Comparison of ENCODE assay signal across 8 mouse cellular contexts in genomic region chr6:124492842-124493561, GRCm38 (mm10). TPM values are rescaled to one million over a fixed set of nuclear protein-coding genes. Genes with fewer than 3 reads are reported as not detected.
DNase-seq lines count a peak whose midpoint lies in the region; ATAC-seq and TF ChIP-seq lines count a peak whose summit lies in the region.

C1rl (plus strand) TSS chr6:124493113.

- H3K4me3 ChIP-seq in ES-Bruce4 (ENCODE audit: low read depth, low read length) = peak within 1 kb of the TSS; percentile 4; the same call in 1 of the 2 replicates
- H3K4me3 ChIP-seq in forebrain, embryonic 14.5 days (ENCODE audit: low read depth, low read length) = no peak within 1 kb of the TSS
- peak within 1 kb of the TSS; percentile 15 for H3K4me3 ChIP-seq in liver, embryonic 16.5 days (ENCODE audit: low read depth, low read length)
- no peak within 1 kb of the TSS for H3K4me3 ChIP-seq in neural tube, embryonic 11.5 days (ENCODE audit: low read depth, low read length)
- H3K4me3 ChIP-seq in stomach, embryonic 16.5 days (replicated peaks; ENCODE audit: low read length) = no peak within 1 kb of the TSS

- TF ChIP-seq EP300 in ES-Bruce4 (IDR thresholded peaks at IDR 0.05; ENCODE audit: insufficient read depth, low read depth, low read length) = 0 out of 2 replicates have a peak, but pooled peaks have one; percentile 9

- H3K27ac ChIP-seq in ES-Bruce4 (ENCODE audit: insufficient read depth, low read length) = no peak within 1 kb of the TSS
- H3K27ac ChIP-seq in forebrain, embryonic 14.5 days (ENCODE audit: low read depth, low read length) = no peak within 1 kb of the TSS
- H3K27ac ChIP-seq in liver, embryonic 16.5 days (ENCODE audit: low read length) = peak within 1 kb of the TSS; percentile 80
- no peak within 1 kb of the TSS for H3K27ac ChIP-seq in neural tube, embryonic 11.5 days (ENCODE audit: low read depth, low read length)
- peak within 1 kb of the TSS; percentile 31; the same call in 1 of the 2 replicates for H3K27ac ChIP-seq in stomach, embryonic 16.5 days (ENCODE audit: low read length)

- 64% methylated on average over 4 of the region's 4 CpGs for WGBS in forebrain, embryonic 14.5 days
- 2% methylated on average over 4 of the region's 4 CpGs for WGBS in liver, embryonic 16.5 days (ENCODE audit: insufficient replicate concordance)
- WGBS in neural tube, embryonic 11.5 days = 41% methylated on average over 2 of the region's 4 CpGs
- 13% methylated on average over 4 of the region's 4 CpGs for WGBS in stomach, embryonic 16.5 days

- no peaks in the 10 kb centered on the region; the same call in 1 of the 2 replicates for H3K9me3 ChIP-seq in ES-Bruce4 (replicated peaks; ENCODE audit: control insufficient read depth, insufficient read depth, low read length, poor library complexity, severe bottlenecking)
- H3K9me3 ChIP-seq in forebrain, embryonic 14.5 days (replicated peaks; ENCODE audit: control insufficient read depth, low read length) = no peaks in the 10 kb centered on the region
- no peaks in the 10 kb centered on the region for H3K9me3 ChIP-seq in liver, embryonic 16.5 days (replicated peaks; ENCODE audit: control insufficient read depth, low read length)
- no peaks in the 10 kb centered on the region for H3K9me3 ChIP-seq in neural tube, embryonic 11.5 days (ENCODE audit: control insufficient read depth, low read length)
- H3K9me3 ChIP-seq in stomach, embryonic 16.5 days (replicated peaks; ENCODE audit: control insufficient read depth, low read length) = no peaks in the 10 kb centered on the region

- intact Hi-C loops in heart, postnatal 10 days (cut with DNase I) = loop anchor here (10.0 kb wide), 1 partner anchor 262 kb away; the partner anchor contains the start of genes Atn1 and Gm45234

- H3K4me2 ChIP-seq in forebrain, embryonic 14.5 days (ENCODE audit: low read length) = no peak within 1 kb of the TSS
- H3K4me2 ChIP-seq in liver, embryonic 16.5 days (ENCODE audit: low read depth, low read length) = peak within 1 kb of the TSS; percentile 43
- no peak within 1 kb of the TSS for H3K4me2 ChIP-seq in neural tube, embryonic 11.5 days (ENCODE audit: low read depth)
- no peak within 1 kb of the TSS for H3K4me2 ChIP-seq in stomach, embryonic 16.5 days (ENCODE audit: low read depth, low read length)

- TF ChIP-seq CTCF in ES-Bruce4 (IDR thresholded peaks at IDR 0.05; ENCODE audit: low read depth, low read length) = peak; percentile 49

- no peaks in the 10 kb centered on the region for H3K36me3 ChIP-seq in ES-Bruce4 (ENCODE audit: control insufficient read depth, insufficient read depth, low read length, poor library complexity, severe bottlenecking)
- no peaks in the 10 kb centered on the region for H3K36me3 ChIP-seq in forebrain, embryonic 14.5 days (ENCODE audit: control insufficient read depth, insufficient read depth, low read length)
- H3K36me3 ChIP-seq in liver, embryonic 16.5 days (ENCODE audit: control insufficient read depth, insufficient read depth) = no peaks in the 10 kb centered on the region; the same call in 1 of the 2 replicates
- no peaks in the 10 kb centered on the region for H3K36me3 ChIP-seq in neural tube, embryonic 11.5 days (ENCODE audit: control insufficient read depth, insufficient read depth, low read length)
- no peaks in the 10 kb centered on the region for H3K36me3 ChIP-seq in stomach, embryonic 16.5 days (ENCODE audit: control insufficient read depth, insufficient read depth, low read length)

- TF ChIP-seq POLR2A in ES-Bruce4 (IDR thresholded peaks at IDR 0.05; ENCODE audit: insufficient read depth, low read length) = no peak

- peak within 1 kb of the TSS; percentile 7; the same call in 1 of the 2 replicates for H3K9ac ChIP-seq in ES-Bruce4 (ENCODE audit: low read depth, poor library complexity, severe bottlenecking)
- no peak within 1 kb of the TSS for H3K9ac ChIP-seq in forebrain, embryonic 14.5 days (ENCODE audit: low read length)
- peak within 1 kb of the TSS; percentile 34 for H3K9ac ChIP-seq in liver, embryonic 16.5 days (ENCODE audit: low read depth, low read length)
- no peak within 1 kb of the TSS for H3K9ac ChIP-seq in neural tube, embryonic 11.5 days (ENCODE audit: low read length)
- no peak within 1 kb of the TSS; the same call in 1 of the 2 replicates for H3K9ac ChIP-seq in stomach, embryonic 16.5 days (ENCODE audit: low read length)

- H3K27me3 ChIP-seq in ES-Bruce4 (ENCODE audit: control insufficient read depth, insufficient read depth, low read length, poor library complexity, severe bottlenecking) = no peaks in the 10 kb centered on the region
- H3K27me3 ChIP-seq in forebrain, embryonic 14.5 days (replicated peaks; ENCODE audit: control insufficient read depth, insufficient read depth, low read length) = no peaks in the 10 kb centered on the region
- H3K27me3 ChIP-seq in liver, embryonic 16.5 days (ENCODE audit: control insufficient read depth, insufficient read depth, low read depth, low read length) = no peaks in the 10 kb centered on the region
- no peaks in the 10 kb centered on the region for H3K27me3 ChIP-seq in neural tube, embryonic 11.5 days (ENCODE audit: control insufficient read depth, insufficient read depth, low read length)
- no peaks in the 10 kb centered on the region for H3K27me3 ChIP-seq in stomach, embryonic 16.5 days (ENCODE audit: control insufficient read depth, insufficient read depth, low read length)

- no peaks in the 10 kb centered on the region for H3K4me1 ChIP-seq in ES-Bruce4 (ENCODE audit: control insufficient read depth, insufficient read depth, low read length)
- H3K4me1 ChIP-seq in forebrain, embryonic 14.5 days (ENCODE audit: control insufficient read depth, insufficient read depth, low read length) = no peaks in the 10 kb centered on the region
- H3K4me1 ChIP-seq in liver, embryonic 16.5 days (ENCODE audit: control insufficient read depth, low read depth, low read length) = peaks cover 15% of the 10 kb centered on the region
- H3K4me1 ChIP-seq in neural tube, embryonic 11.5 days (ENCODE audit: control insufficient read depth, insufficient read depth, low read length) = no peaks in the 10 kb centered on the region
- H3K4me1 ChIP-seq in stomach, embryonic 16.5 days (ENCODE audit: control insufficient read depth, insufficient read depth, low read length) = 0 out of 2 replicates have a peak, but pooled peaks cover 3% of the 10 kb centered on the region

- DNase-seq in forebrain, embryonic 14.5 days (ENCODE audit: low spot score) = peak; percentile 67
- peak; percentile 87 to 90 for DNase-seq in heart, postnatal 10 days
- DNase-seq in kidney, postnatal 36 days = peak; percentile 92
- DNase-seq in neural tube, embryonic 11.5 days (ENCODE audit: low spot score) = peak; percentile 72

- ATAC-seq in cerebellum, adult (ENCODE audit: insufficient number of reproducible peaks, low FRiP score, low TSS enrichment) = peak; percentile 66
- ATAC-seq in forebrain, embryonic 14.5 days = peak; percentile 71
- ATAC-seq in liver, embryonic 16.5 days (ENCODE audit: low read depth) = peak; percentile 88
- ATAC-seq in neural tube, embryonic 11.5 days (ENCODE audit: insufficient read depth, low FRiP score, low TSS enrichment) = peak; percentile 60
- peak; percentile 93 for ATAC-seq in stomach, embryonic 16.5 days (ENCODE audit: insufficient read depth, low FRiP score)

RNA-seq across cellular contexts. Expression of gene C1rl, which starts in this region (rescaled TPM):
- polyA plus RNA-seq in ES-Bruce4 (2011; ENCODE audit: insufficient read depth, insufficient read length, low read depth, missing spikeins) = 0.79 and 1.3 TPM in 2 replicates
- polyA plus RNA-seq in forebrain, embryonic 14.5 days (2014; fragmentation: Nextera tagmentation; extraction: Ambion mirVana) = 0.17 and 0.27 TPM in 2 replicates
- 1 to 10 TPM in 1 of 2 experiments, under 1 TPM in 1; 0.84 to 1.1 TPM for total RNA-seq in heart, postnatal 10 days (2021)
- 14.1 and 15.8 TPM in 2 replicates for polyA plus RNA-seq in liver, embryonic 16.5 days (2015; fragmentation: Nextera tagmentation; extraction: Ambion mirVana)
- 0.12 and 0.17 TPM in 2 replicates for polyA plus RNA-seq in neural tube, embryonic 11.5 days (2014; fragmentation: Nextera tagmentation; extraction: Ambion mirVana)
- polyA plus RNA-seq in stomach, embryonic 16.5 days (2015; fragmentation: Nextera tagmentation; extraction: Ambion mirVana) = 1.6 and 1.7 TPM in 2 replicates

Comparison
In these comparisons a context has a peak if more than half of its experiments do, and no peak if none do; other contexts are left out.
1. Peak in DNase-seq and ATAC-seq in forebrain, embryonic 14.5 days; RNA of the gene not detected or under 1 TPM.
2. Peak in DNase-seq and ATAC-seq in neural tube, embryonic 11.5 days; RNA of the gene not detected or under 1 TPM.
3. H3K27ac ChIP-seq: peak in liver, embryonic 16.5 days (single experiment) and stomach, embryonic 16.5 days (single experiment); none in ES-Bruce4 (single experiment), forebrain, embryonic 14.5 days (single experiment) and neural tube, embryonic 11.5 days (single experiment).
4. H3K4me3 ChIP-seq: peak in ES-Bruce4 (single experiment) and liver, embryonic 16.5 days (single experiment); none in forebrain, embryonic 14.5 days (single experiment), neural tube, embryonic 11.5 days (single experiment) and stomach, embryonic 16.5 days (single experiment).
5. H3K9ac ChIP-seq: peak in ES-Bruce4 (single experiment) and liver, embryonic 16.5 days (single experiment); none in forebrain, embryonic 14.5 days (single experiment), neural tube, embryonic 11.5 days (single experiment) and stomach, embryonic 16.5 days (single experiment).
6. Peak in every context shown above with its lines, with median percentiles within 50 percentile points of each other: ATAC-seq and DNase-seq.